Mouse (Mus musculus): ENCODE results near the gene Kcnj14. TPM values are rescaled to one million over a fixed set of nuclear protein-coding genes. Genes with fewer than 3 reads are reported as not detected.

Gene Kcnj14
- 0.88 and 1.5 TPM in 2 replicates for polyA plus RNA-seq (2016; fragmentation: Nextera tagmentation; extraction: Ambion mirVana)

GRCm38 (mm10) chr7:45824598-45824997, at the start of gene Kcnj14:
Gene Kcnj14 (minus strand): TSS chr7:45824782.
- 73% methylated on average over 7 of the region's 7 CpGs for WGBS
- Histone ChIP-seq H3K27ac (replicated peaks) (no peak within 1 kb of the TSS), H3K9me3 (no peaks in the 10 kb centered on the region), H3K4me1 (peaks cover 11% of the 10 kb centered on the region), H3K36me3 (replicated peaks) (peaks cover 86% of the 10 kb centered on the region), H3K27me3 (replicated peaks; ENCODE audit: low read depth, poor library complexity, severe bottlenecking) (peaks cover 14% of the 10 kb centered on the region), H3K4me3 (no peak within 1 kb of the TSS)
- DNase-seq (ENCODE audit: low spot score) = no peak

- Histone ChIP-seq H3K36me3 (replicated peaks) (peaks cover 43% of the 10 kb centered on the region), H3K9me3 (no peaks in the 10 kb centered on the region), H3K27me3 (replicated peaks; ENCODE audit: low read depth, poor library complexity, severe bottlenecking) (peaks cover 41% of the 10 kb centered on the region), H3K4me3 (peak overlapping the region; percentile 90), H3K27ac (replicated peaks) (peak overlapping the region; percentile 95), H3K4me1 (peaks cover 50% of the 10 kb centered on the region)
- peak; percentile 67 for DNase-seq (ENCODE audit: low spot score)
- WGBS = 4% methylated on average over 28 of the region's 28 CpGs
Measured at GRCm38 (mm10) chr7:45873061-45873947, 48.7 kb upstream of the Kcnj14 start.

GRCm38 (mm10) chr7:45872624-45873023, 48.0 kb upstream of the Kcnj14 start, which contains the start of gene Kdelr1:
Gene Kdelr1 (plus strand): TSS chr7:45872772.
- Histone ChIP-seq H3K27ac (replicated peaks) (peak within 1 kb of the TSS; percentile 95), H3K4me1 (peaks cover 56% of the 10 kb centered on the region), H3K9me3 (no peaks in the 10 kb centered on the region), H3K36me3 (replicated peaks) (peaks cover 37% of the 10 kb centered on the region), H3K27me3 (replicated peaks; ENCODE audit: low read depth, poor library complexity, severe bottlenecking) (peaks cover 48% of the 10 kb centered on the region), H3K4me3 (peak within 1 kb of the TSS; percentile 90)
- peak; percentile 93 for DNase-seq (ENCODE audit: low spot score)
- WGBS = under 1% methylated on average over 18 of the region's 18 CpGs

- H3K27me3 ChIP-seq (replicated peaks; ENCODE audit: low read depth, poor library complexity, severe bottlenecking) = peaks cover 65% of the 10 kb centered on the region
- peaks cover 74% of the 10 kb centered on the region for H3K4me1 ChIP-seq
- peak; percentile 43 for DNase-seq (ENCODE audit: low spot score)
Measured at GRCm38 (mm10) chr7:45870282-45871058, 45.9 kb upstream of the Kcnj14 start.

GRCm38 (mm10) chr7:45869787-45870186, 45.2 kb upstream of the Kcnj14 start:
- Histone ChIP-seq H3K4me3 (peak overlapping the region; percentile 52), H3K27me3 (replicated peaks; ENCODE audit: low read depth, poor library complexity, severe bottlenecking) (peaks cover 72% of the 10 kb centered on the region), H3K9me3 (no peaks in the 10 kb centered on the region), H3K4me1 (peaks cover 70% of the 10 kb centered on the region), H3K27ac (replicated peaks) (no peak overlapping the region), H3K36me3 (replicated peaks) (peaks cover 9% of the 10 kb centered on the region)
- WGBS = 2% methylated on average over 14 of the region's 14 CpGs
- peak; percentile 47 for DNase-seq (ENCODE audit: low spot score)

More at GRCm38 (mm10) chr7:45870282-45871058, 45.9 kb upstream of the Kcnj14 start:
- Histone ChIP-seq H3K4me3 (peak overlapping the region; percentile 52), H3K27ac (replicated peaks) (peak overlapping the region; percentile 59), H3K9me3 (no peaks in the 10 kb centered on the region), H3K36me3 (replicated peaks) (peaks cover 15% of the 10 kb centered on the region)
- 1% methylated on average over 30 of the region's 30 CpGs for WGBS

GRCm38 (mm10) chr7:45869107-45869670, 44.6 kb upstream of the Kcnj14 start:
- DNase-seq (ENCODE audit: low spot score) = no peak
- Histone ChIP-seq H3K36me3 (replicated peaks) (peaks cover 3% of the 10 kb centered on the region), H3K27ac (replicated peaks) (no peak overlapping the region), H3K27me3 (replicated peaks; ENCODE audit: low read depth, poor library complexity, severe bottlenecking) (peaks cover 78% of the 10 kb centered on the region), H3K4me3 (peak overlapping the region; percentile 52), H3K4me1 (peaks cover 64% of the 10 kb centered on the region), H3K9me3 (no peaks in the 10 kb centered on the region)
- WGBS = 10% methylated on average over 8 of the region's 8 CpGs

- Histone ChIP-seq H3K9me3 (no peaks in the 10 kb centered on the region), H3K4me1 (peaks cover 60% of the 10 kb centered on the region), H3K4me3 (peak overlapping the region; percentile 74; the same call in 1 of the 2 replicates), H3K27me3 (replicated peaks; ENCODE audit: low read depth, poor library complexity, severe bottlenecking) (peaks cover 89% of the 10 kb centered on the region), H3K36me3 (replicated peaks) (no peaks in the 10 kb centered on the region), H3K27ac (replicated peaks) (no peak overlapping the region)
- 18% methylated on average over 2 of the region's 2 CpGs for WGBS
- no peak for DNase-seq (ENCODE audit: low spot score)
Measured at GRCm38 (mm10) chr7:45867871-45868270, 43.3 kb upstream of the Kcnj14 start.

- Histone ChIP-seq H3K9me3 (no peaks in the 10 kb centered on the region), H3K4me3 (peak overlapping the region; percentile 74), H3K27me3 (replicated peaks; ENCODE audit: low read depth, poor library complexity, severe bottlenecking) (peaks cover 94% of the 10 kb centered on the region), H3K27ac (replicated peaks) (peak overlapping the region; percentile 86), H3K36me3 (replicated peaks) (no peaks in the 10 kb centered on the region), H3K4me1 (peaks cover 68% of the 10 kb centered on the region)
- peak; percentile 96 for DNase-seq (ENCODE audit: low spot score)
- under 1% methylated on average over 117 of the region's 117 CpGs for WGBS
Measured at GRCm38 (mm10) chr7:45865925-45866910, 41.6 kb upstream of the Kcnj14 start.

GRCm38 (mm10) chr7:45864435-45864834, 39.9 kb upstream of the Kcnj14 start:
- H3K4me1 ChIP-seq = peaks cover 58% of the 10 kb centered on the region
- no peaks in the 10 kb centered on the region for H3K9me3 ChIP-seq
- no peaks in the 10 kb centered on the region for H3K36me3 ChIP-seq (replicated peaks)
- 78% methylated on average over 3 of the region's 3 CpGs for WGBS
- no peak for DNase-seq (ENCODE audit: low spot score)
- H3K27me3 ChIP-seq (replicated peaks; ENCODE audit: low read depth, poor library complexity, severe bottlenecking) = peaks cover 94% of the 10 kb centered on the region
- no peak overlapping the region for H3K27ac ChIP-seq (replicated peaks)
- no peak overlapping the region for H3K4me3 ChIP-seq

- Histone ChIP-seq H3K9me3 (no peaks in the 10 kb centered on the region), H3K27ac (replicated peaks) (no peak overlapping the region), H3K4me1 (peaks cover 48% of the 10 kb centered on the region), H3K4me3 (no peak overlapping the region), H3K27me3 (replicated peaks; ENCODE audit: low read depth, poor library complexity, severe bottlenecking) (peaks cover 94% of the 10 kb centered on the region), H3K36me3 (replicated peaks) (no peaks in the 10 kb centered on the region)
- no peak for DNase-seq (ENCODE audit: low spot score)
- 89% methylated on average over 7 of the region's 7 CpGs for WGBS
Measured at GRCm38 (mm10) chr7:45862804-45863203, 38.2 kb upstream of the Kcnj14 start.

GRCm38 (mm10) chr7:45859008-45859407, 34.4 kb upstream of the Kcnj14 start:
- no peak overlapping the region for H3K27ac ChIP-seq (replicated peaks)
- no peaks in the 10 kb centered on the region for H3K9me3 ChIP-seq
- no peak for DNase-seq (ENCODE audit: low spot score)
- H3K4me1 ChIP-seq = peaks cover 43% of the 10 kb centered on the region
- peaks cover 90% of the 10 kb centered on the region for H3K27me3 ChIP-seq (replicated peaks; ENCODE audit: low read depth, poor library complexity, severe bottlenecking)
- WGBS = 67% methylated on average over 4 of the region's 4 CpGs
- H3K36me3 ChIP-seq (replicated peaks) = no peaks in the 10 kb centered on the region
- no peak overlapping the region for H3K4me3 ChIP-seq

Measured in embryonic facial prominence, embryonic 10.5 days (tissue).